Mouse (Mus musculus) forebrain, postnatal 0 days (tissue): ENCODE results near the gene Acot11. TPM values are rescaled to one million over a fixed set of nuclear protein-coding genes. Genes with fewer than 3 reads are reported as not detected.

Source experiments
- ATAC-seq: fragments of 200-750 bp; cut with Nextera tagmentation; 2 replicates; pipeline ENCODE4 v1.8.0; 2017; ENCODE audit warnings: mild to moderate bottlenecking, moderate library complexity
- DNase-seq: peaks from one replicate; pipeline ENCODE4 v3.0.0-alpha.2; 2015
- H3K27ac ChIP-seq: fragments of 300-500 bp; sonication (generic); 2 replicates; pipeline ENCODE4 v1.5.1; 2014; ENCODE audit warnings: low read depth, mild to moderate bottlenecking, antibody characterized with exemption, low read length, moderate library complexity, mixed read lengths
- H3K27me3 ChIP-seq: fragments of 300-500 bp; sonication (generic); 2 replicates; pipeline ENCODE4 v1.6.1; 2014; ENCODE audit warnings: mild to moderate bottlenecking, low read length, mixed read lengths; ENCODE audit not compliant: insufficient read depth
- H3K36me3 ChIP-seq: fragments of 300-500 bp; sonication (generic); 2 replicates; pipeline ENCODE4 v1.6.1; 2014; ENCODE audit warnings: mild to moderate bottlenecking, moderate library complexity; ENCODE audit not compliant: insufficient read depth
- H3K4me1 ChIP-seq: fragments of 300-500 bp; sonication (generic); 2 replicates; pipeline ENCODE4 v1.6.1; 2014; ENCODE audit warnings: antibody characterized with exemption; ENCODE audit not compliant: insufficient read depth
- H3K4me2 ChIP-seq: fragments of 300-500 bp; sonication (generic); 2 replicates; pipeline ENCODE4 v1.6.1; 2014; ENCODE audit warnings: low read depth, mild to moderate bottlenecking, moderate library complexity
- H3K4me3 ChIP-seq: fragments of 300-500 bp; sonication (generic); 2 replicates; pipeline ENCODE4 v1.5.1; 2014; ENCODE audit warnings: low read depth, low read length, mixed read lengths
- H3K9ac ChIP-seq: fragments of 300-500 bp; sonication (generic); 2 replicates; pipeline ENCODE4 v1.6.1; 2014; ENCODE audit warnings: mild to moderate bottlenecking
- H3K9me3 ChIP-seq: fragments of 300-500 bp; sonication (generic); 2 replicates; pipeline ENCODE4 v1.6.1; 2016; ENCODE audit warnings: low read length
- CTCF ChIP-seq: sonication (generic); IDR thresholded peaks from 2 replicates; pipeline ENCODE4 v1.5.1; 2016; ENCODE audit warnings: antibody characterized with exemption, control low read depth, low read depth
- WGBS: fragments of 180-500 bp; shearing (Covaris S2); extraction: QIAGEN DNeasy Blood & Tissue Kit; methylation state at CpG from one replicate; pipeline ENCODE4 v1.1.7; 2014; 5-methylcytosine and 5-hydroxymethylcytosine counted together
- polyA plus RNA-seq: library from polyadenylated mRNA; unstranded; fragments of >200 nt; fragmentation: Nextera tagmentation; extraction: Ambion mirVana; gene quantifications from 2 replicates; pipeline ENCODE4 v1.2.1, GENCODE M21; 2015
- total RNA-seq: library from RNA; depleted of rRNA; stranded (reverse); fragments of >200 nt; gene quantifications from 2 replicates; pipeline ENCODE4 v1.2.3, GENCODE M21; 2014

Gene Acot11
- total and polyA plus RNA-seq, 2 experiments from 2014 or later = 1.2 to 5.5 TPM

DNA sequence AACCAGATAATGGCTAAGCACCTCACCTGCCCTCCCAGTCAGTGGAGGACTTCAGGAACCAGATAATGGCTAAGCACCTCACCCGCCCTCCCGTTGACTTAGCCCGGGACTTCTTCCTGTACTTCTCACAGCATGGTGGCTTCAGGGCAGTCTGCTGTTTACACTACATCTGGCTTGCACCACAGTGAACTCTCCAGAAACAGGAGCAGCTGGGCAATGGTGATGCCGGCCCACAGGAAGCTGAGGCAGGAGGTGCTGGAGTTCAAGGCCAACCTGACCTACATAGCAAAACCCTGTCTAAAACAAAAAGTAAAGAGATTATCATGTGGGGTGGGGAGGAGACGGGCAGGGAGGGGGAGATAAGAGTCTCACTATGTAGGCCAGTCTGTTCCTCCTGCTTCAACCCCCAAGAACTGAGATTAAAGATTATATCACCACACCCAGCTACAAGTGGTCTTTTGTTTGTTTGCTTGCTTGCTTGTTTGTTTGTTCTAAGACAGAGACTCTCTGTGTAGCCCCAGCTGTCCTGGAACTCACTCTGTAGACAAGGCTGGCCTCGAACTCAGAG lies 25.8 kb upstream of the Acot11 start:
- DNase-seq (no peak), ATAC-seq (no peak)
- no peak overlapping the region for H3K27ac ChIP-seq
- H3K27me3 ChIP-seq = no peaks in the 10 kb centered on the region
- 71% methylated on average over 6 of the region's 6 CpGs for WGBS
- H3K4me2 ChIP-seq = no peak overlapping the region
- H3K4me1 ChIP-seq = no peaks in the 10 kb centered on the region
- no peaks in the 10 kb centered on the region for H3K36me3 ChIP-seq
- H3K9ac ChIP-seq = no peak overlapping the region
- no peak overlapping the region for H3K4me3 ChIP-seq
- H3K9me3 ChIP-seq = no peaks in the 10 kb centered on the region
- no peak for TF ChIP-seq CTCF

DNA sequence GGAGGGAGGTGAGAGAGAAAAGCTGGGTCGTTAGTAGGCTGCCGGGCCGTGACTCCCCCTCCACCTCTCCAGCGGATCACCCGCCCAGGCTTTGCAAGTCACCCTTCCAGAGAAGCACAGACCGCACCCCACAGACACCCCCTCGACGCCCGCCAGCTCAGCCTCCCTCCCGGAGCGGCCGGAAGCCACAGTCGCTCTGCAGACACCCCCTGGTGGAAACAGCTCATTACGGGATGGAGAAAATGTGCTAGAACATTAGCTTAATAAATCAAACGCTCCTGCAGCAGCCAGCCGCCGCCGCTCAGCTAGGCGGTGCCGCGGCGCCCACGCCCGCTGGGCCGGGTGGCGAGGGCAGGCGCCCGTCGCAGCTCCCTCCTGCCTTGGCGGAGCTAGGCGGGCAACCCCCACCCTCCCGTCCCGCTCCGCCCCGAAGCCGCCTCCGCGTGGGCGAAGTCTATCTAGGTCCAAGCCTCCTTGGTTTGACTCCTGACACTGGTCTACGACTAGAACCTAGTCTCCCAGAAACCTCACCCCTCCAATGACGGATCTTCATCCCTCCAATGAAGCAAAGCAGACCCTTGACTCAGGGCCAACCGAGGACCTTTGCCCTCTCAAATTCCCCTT lies 23.1 kb upstream of the Acot11 start:
- H3K27me3 ChIP-seq = no peaks in the 10 kb centered on the region
- no peaks in the 10 kb centered on the region for H3K36me3 ChIP-seq
- peak overlapping the region; percentile 22; the same call in 1 of the 2 replicates for H3K27ac ChIP-seq
- no peaks in the 10 kb centered on the region for H3K9me3 ChIP-seq
- peak overlapping the region; percentile 42 for H3K4me3 ChIP-seq
- peak; percentile 78 for DNase-seq
- peak; percentile 67 for TF ChIP-seq CTCF
- peak overlapping the region; percentile 64 for H3K9ac ChIP-seq
- H3K4me2 ChIP-seq = peak overlapping the region; percentile 78
- WGBS = 1% methylated on average over 41 of the region's 42 CpGs
- no peaks in the 10 kb centered on the region for H3K4me1 ChIP-seq
- peak; percentile 94 for ATAC-seq

DNA sequence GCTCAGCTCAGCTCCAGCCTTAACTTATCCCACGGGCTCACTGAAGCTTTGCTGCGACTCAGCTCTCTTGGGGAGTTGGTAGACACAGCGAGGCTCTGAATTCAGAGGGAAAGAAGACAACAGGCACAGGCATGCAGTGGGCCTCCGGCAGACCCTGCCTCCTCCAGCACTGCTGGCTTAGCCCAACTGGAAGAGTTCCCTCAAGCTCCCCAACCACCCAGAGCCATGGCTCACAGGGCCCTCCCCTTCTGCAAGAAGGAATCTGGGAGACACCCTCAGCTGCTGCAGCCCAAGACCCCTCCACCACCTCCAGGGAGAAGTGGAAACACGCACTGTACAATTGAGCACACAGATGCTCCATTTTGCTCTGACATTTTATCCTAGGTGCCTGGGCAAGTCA lies 20.4 kb upstream of the Acot11 start:
- Histone ChIP-seq H3K36me3 (no peaks in the 10 kb centered on the region), H3K9ac (no peak overlapping the region), H3K4me2 (no peak overlapping the region), H3K4me1 (no peaks in the 10 kb centered on the region), H3K4me3 (no peak overlapping the region), H3K27ac (no peak overlapping the region), H3K27me3 (no peaks in the 10 kb centered on the region), H3K9me3 (no peaks in the 10 kb centered on the region)
- whole genome bisulfite sequencing = 58% methylated on average over 5 of the region's 5 CpGs
- TF ChIP-seq CTCF = no peak
- no peak for DNase-seq
- ATAC-seq = no peak

DNA sequence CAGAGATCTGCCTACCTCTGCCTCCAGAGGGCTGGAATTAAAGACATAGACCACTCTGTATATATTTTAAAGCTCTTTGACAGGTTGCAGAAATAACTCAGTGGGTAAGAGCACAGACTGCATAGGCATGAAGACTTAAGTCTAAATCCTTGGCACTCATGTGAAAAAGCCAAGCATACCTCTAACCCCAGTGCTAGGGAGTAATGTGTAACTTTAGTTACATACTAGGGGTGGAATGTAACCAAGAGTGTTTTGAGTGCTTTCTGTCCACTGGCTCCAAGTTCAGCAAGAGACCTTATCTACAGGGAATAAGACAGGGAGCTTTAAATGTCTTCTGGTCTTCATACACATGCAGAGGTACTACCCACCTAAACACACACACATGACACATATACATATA lies 14.6 kb upstream of the Acot11 start:
- H3K4me1 ChIP-seq = peaks cover 7% of the 10 kb centered on the region
- no peak for TF ChIP-seq CTCF
- no peaks in the 10 kb centered on the region for H3K27me3 ChIP-seq
- no peak overlapping the region for H3K9ac ChIP-seq
- H3K27ac ChIP-seq = no peak overlapping the region
- no peak for DNase-seq
- no peak for ATAC-seq
- no peaks in the 10 kb centered on the region for H3K9me3 ChIP-seq
- H3K36me3 ChIP-seq = no peaks in the 10 kb centered on the region
- H3K4me3 ChIP-seq = no peak overlapping the region
- no peak overlapping the region for H3K4me2 ChIP-seq

DNA sequence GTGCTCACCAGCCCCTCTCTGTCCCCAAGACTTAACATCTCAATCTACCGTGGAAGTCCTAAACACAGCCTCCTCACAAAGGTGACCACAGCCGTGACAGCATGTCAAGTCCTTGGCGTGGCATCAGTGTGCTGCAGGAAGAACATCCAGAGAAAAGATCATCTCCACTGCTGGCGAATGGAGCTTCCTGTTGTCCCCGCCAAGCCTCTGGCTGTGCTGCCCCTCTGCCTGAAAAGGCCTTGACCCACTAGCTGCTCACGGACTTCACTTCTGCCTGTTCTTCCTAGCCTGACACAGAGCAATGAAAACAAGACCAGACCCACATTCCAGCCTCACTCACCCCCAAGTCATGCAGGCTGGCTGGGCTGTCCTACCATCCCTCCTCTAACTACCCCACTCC lies 13.5 kb upstream of the Acot11 start:
- Histone ChIP-seq H3K27me3 (no peaks in the 10 kb centered on the region), H3K4me2 (no peak overlapping the region), H3K27ac (no peak overlapping the region), H3K9me3 (no peaks in the 10 kb centered on the region), H3K4me3 (no peak overlapping the region), H3K4me1 (peaks cover 7% of the 10 kb centered on the region), H3K36me3 (no peaks in the 10 kb centered on the region), H3K9ac (no peak overlapping the region)
- no peak for TF ChIP-seq CTCF
- ATAC-seq (no peak), DNase-seq (no peak)
- whole genome bisulfite sequencing = 80% methylated on average over 6 of the region's 6 CpGs

DNA sequence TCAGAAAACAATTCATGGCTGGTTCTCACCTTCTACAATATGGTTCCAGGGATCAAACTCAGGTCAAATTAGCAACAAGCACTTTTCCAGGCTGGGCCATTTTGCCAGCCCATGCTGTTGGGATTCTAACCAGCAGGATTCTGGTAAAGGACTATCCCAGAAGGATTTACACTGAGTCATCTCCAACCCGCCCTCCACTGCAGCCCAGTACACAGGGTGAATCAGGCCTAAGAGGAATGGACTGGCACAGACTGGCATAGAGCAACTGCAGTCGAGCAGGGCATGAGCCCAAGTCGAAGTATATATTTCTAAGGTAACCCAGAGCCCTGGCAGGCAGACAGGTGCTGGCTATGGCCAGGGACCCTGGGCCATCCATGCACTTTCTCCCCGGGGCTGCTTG lies 12.2 kb upstream of the Acot11 start:
- TF ChIP-seq CTCF = no peak
- no peak overlapping the region for H3K9ac ChIP-seq
- peaks cover 7% of the 10 kb centered on the region for H3K4me1 ChIP-seq
- ATAC-seq = no peak
- no peaks in the 10 kb centered on the region for H3K27me3 ChIP-seq
- DNase-seq = no peak
- no peak overlapping the region for H3K4me3 ChIP-seq
- H3K4me2 ChIP-seq = no peak overlapping the region
- no peaks in the 10 kb centered on the region for H3K9me3 ChIP-seq
- WGBS = 93% methylated on average over 4 of the region's 4 CpGs
- H3K36me3 ChIP-seq = no peaks in the 10 kb centered on the region
- H3K27ac ChIP-seq = no peak overlapping the region

DNA sequence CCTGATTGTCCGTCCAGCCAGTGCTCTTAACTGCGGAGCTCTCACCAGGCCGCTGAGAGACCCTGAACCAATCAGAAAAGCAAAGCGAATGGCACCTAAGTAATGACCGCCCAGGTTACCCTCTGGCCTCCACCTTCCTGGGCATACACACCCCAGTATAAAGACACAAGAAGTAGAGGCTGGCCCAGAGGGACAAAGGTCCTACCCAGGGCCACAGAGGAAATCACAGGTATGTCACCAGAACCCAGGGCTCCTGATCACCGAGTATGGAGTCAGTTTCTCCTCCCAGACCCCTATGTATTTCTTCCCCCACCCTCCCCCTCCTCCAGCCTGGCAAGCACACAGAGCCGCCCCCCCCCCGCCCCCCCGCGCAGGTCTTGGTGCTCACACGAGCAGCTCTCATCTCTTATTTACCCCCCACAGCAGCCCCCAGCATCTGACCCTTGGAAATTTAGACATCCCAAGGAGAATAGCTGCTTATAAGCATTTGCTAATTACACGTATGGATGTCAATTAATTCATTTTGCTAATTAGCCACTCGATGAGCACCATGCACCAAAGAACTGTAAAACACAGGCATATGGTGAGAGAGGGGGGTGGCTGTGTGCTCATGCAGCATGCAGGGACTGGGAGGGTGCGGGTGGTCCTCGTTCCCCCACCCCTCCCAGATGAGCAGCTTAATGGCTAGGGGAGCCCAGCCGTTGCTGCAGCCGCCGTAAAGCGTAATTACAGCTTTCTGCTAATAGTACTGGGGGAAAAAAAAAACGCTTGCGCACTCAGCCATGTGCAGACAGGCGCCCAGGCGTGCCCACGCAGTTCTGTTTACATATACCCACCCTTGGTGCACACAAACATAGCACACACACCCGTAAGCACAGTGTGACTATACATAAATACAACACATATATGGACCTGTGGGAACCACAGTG lies 10.9 kb upstream of the Acot11 start:
- Histone ChIP-seq H3K36me3 (no peaks in the 10 kb centered on the region), H3K9me3 (no peaks in the 10 kb centered on the region), H3K4me3 (peak overlapping the region; percentile 17), H3K4me2 (peak overlapping the region; percentile 45), H3K27me3 (no peaks in the 10 kb centered on the region), H3K4me1 (peaks cover 7% of the 10 kb centered on the region), H3K9ac (0 out of 2 replicates have a peak overlapping the region, but pooled peaks have one; percentile 0), H3K27ac (0 out of 2 replicates have a peak overlapping the region, but pooled peaks have one; percentile 40)
- no peak for TF ChIP-seq CTCF
- peak; percentile 75 for DNase-seq
- WGBS = 28% methylated on average over 25 of the region's 25 CpGs
- peak; percentile 90 for ATAC-seq
